Mouse (Mus musculus) embryonic facial prominence, embryonic 15.5 days (tissue): Measurements from ENCODE around the gene Dcxr. TPM values are rescaled to one million over a fixed set of nuclear protein-coding genes. Genes with fewer than 3 reads are reported as not detected.
"Not testable (repeated sequence)": the region's sequence is repeated elsewhere in the genome, so short reads cannot be mapped to it uniquely, and the experiment has no call there.

Source experiments
- ATAC-seq: fragments of 200-750 bp; cut with Nextera tagmentation; 2 replicates; pipeline ENCODE4 v1.8.0; 2017; ENCODE audit warnings: low read depth, moderate TSS enrichment; ENCODE audit not compliant: insufficient number of reproducible peaks, low FRiP score, low TSS enrichment
- H3K27ac ChIP-seq: fragments of 300-500 bp; sonication (generic); replicated peaks from 2 replicates; pipeline ENCODE4 v1.5.1; 2015; ENCODE audit warnings: mild to moderate bottlenecking, inconsistent platforms
- H3K27me3 ChIP-seq: fragments of 300-500 bp; sonication (generic); 2 replicates; pipeline ENCODE4 v1.6.1; 2015; ENCODE audit warnings: inconsistent platforms
- H3K36me3 ChIP-seq: fragments of 300-500 bp; sonication (generic); 2 replicates; pipeline ENCODE4 v1.6.1; 2015; ENCODE audit warnings: mild to moderate bottlenecking, inconsistent platforms
- H3K4me1 ChIP-seq: fragments of 300-500 bp; sonication (generic); 2 replicates; pipeline ENCODE4 v1.6.1; 2015; ENCODE audit warnings: inconsistent platforms
- H3K4me2 ChIP-seq: fragments of 300-500 bp; sonication (generic); replicated peaks from 2 replicates; pipeline ENCODE4 v1.6.1; 2015; ENCODE audit warnings: mild to moderate bottlenecking, inconsistent platforms
- H3K4me3 ChIP-seq: fragments of 300-500 bp; sonication (generic); replicated peaks from 2 replicates; pipeline ENCODE4 v1.5.1; 2015; ENCODE audit warnings: mild to moderate bottlenecking, inconsistent platforms
- H3K9ac ChIP-seq: fragments of 300-500 bp; sonication (generic); 2 replicates; pipeline ENCODE4 v1.6.1; 2015; ENCODE audit warnings: inconsistent platforms
- H3K9me3 ChIP-seq: fragments of 300-500 bp; sonication (generic); replicated peaks from 2 replicates; pipeline ENCODE4 v1.6.1; 2016; ENCODE audit warnings: inconsistent platforms
- WGBS: fragments of 180-500 bp; shearing (Covaris S2); methylation state at CpG from one replicate; pipeline ENCODE4 v1.1.7; 2015; 5-methylcytosine and 5-hydroxymethylcytosine counted together
- polyA plus RNA-seq: library from polyadenylated mRNA; unstranded; fragments of >200 nt; fragmentation: Nextera tagmentation; extraction: Ambion mirVana; gene quantifications from 2 replicates; pipeline ENCODE4 v1.2.1, GENCODE M21; 2015

Dcxr gene
- polyA plus RNA-seq, 1 experiment from 2014 or later = 36.6 TPM

GRCm38 (mm10) chr11:120684086-120684485 is 43.0 kb downstream of the Dcxr start:
- H3K27ac ChIP-seq = no peak overlapping the region; the same call in 1 of the 2 replicates
- peaks cover 10% of the 10 kb centered on the region for H3K4me1 ChIP-seq

GRCm38 (mm10) chr11:120683536-120683935 is 43.5 kb downstream of the Dcxr start:
- Histone ChIP-seq H3K36me3 (peaks cover 41% of the 10 kb centered on the region), H3K4me2 (no peak overlapping the region), H3K4me3 (no peak overlapping the region), H3K9me3 (no peaks in the 10 kb centered on the region), H3K27me3 (no peaks in the 10 kb centered on the region), H3K9ac (no peak overlapping the region), H3K4me1 (peaks cover 10% of the 10 kb centered on the region), H3K27ac (no peak overlapping the region)
- ATAC-seq = no peak
- 94% methylated on average over 3 of the region's 3 CpGs for WGBS

More at GRCm38 (mm10) chr11:120684086-120684485, 43.0 kb downstream of the Dcxr start:
- Histone ChIP-seq H3K4me2 (no peak overlapping the region), H3K4me3 (no peak overlapping the region), H3K9ac (no peak overlapping the region), H3K9me3 (no peaks in the 10 kb centered on the region), H3K27me3 (no peaks in the 10 kb centered on the region), H3K36me3 (peaks cover 44% of the 10 kb centered on the region)
- ATAC-seq = no peak
- 55% methylated on average over 2 of the region's 2 CpGs for WGBS

- Histone ChIP-seq H3K9ac (no peak overlapping the region), H3K36me3 (peaks cover 41% of the 10 kb centered on the region), H3K27ac (no peak overlapping the region), H3K4me1 (peaks cover 10% of the 10 kb centered on the region), H3K27me3 (no peaks in the 10 kb centered on the region), H3K9me3 (no peaks in the 10 kb centered on the region), H3K4me2 (no peak overlapping the region), H3K4me3 (no peak overlapping the region)
- ATAC-seq = no peak
- 94% methylated on average over 5 of the region's 5 CpGs for WGBS
These were observed 44.4 kb downstream of the Dcxr start for GRCm38 (mm10) chr11:120682683-120683082.

GRCm38 (mm10) chr11:120679909-120680308 is 47.2 kb downstream of the Dcxr start:
- Histone ChIP-seq H3K4me3 (no peak overlapping the region), H3K27ac (no peak overlapping the region), H3K4me2 (no peak overlapping the region), H3K27me3 (no peaks in the 10 kb centered on the region), H3K9me3 (no peaks in the 10 kb centered on the region), H3K9ac (no peak overlapping the region), H3K4me1 (peaks cover 3% of the 10 kb centered on the region; the same call in 1 of the 2 replicates), H3K36me3 (peaks cover 43% of the 10 kb centered on the region)
- no peak for ATAC-seq
- 69% methylated on average over 3 of the region's 3 CpGs for WGBS

- Histone ChIP-seq H3K4me3 (no peak overlapping the region), H3K27ac (no peak overlapping the region), H3K9me3 (no peaks in the 10 kb centered on the region), H3K4me2 (no peak overlapping the region), H3K4me1 (peaks cover 16% of the 10 kb centered on the region), H3K36me3 (peaks cover 37% of the 10 kb centered on the region), H3K27me3 (no peaks in the 10 kb centered on the region), H3K9ac (no peak overlapping the region)
- WGBS = 85% methylated on average over 4 of the region's 4 CpGs
- ATAC-seq = no peak
These were observed 50.1 kb downstream of the Dcxr start for GRCm38 (mm10) chr11:120676951-120677350.

- not testable (repeated sequence) for H3K9me3 ChIP-seq, ATAC-seq, H3K9ac ChIP-seq, H3K27me3 ChIP-seq, H3K27ac ChIP-seq, H3K4me2 ChIP-seq, H3K4me3 ChIP-seq
- H3K4me1 ChIP-seq = peaks cover 16% of the 10 kb centered on the region
- H3K36me3 ChIP-seq = peaks cover 28% of the 10 kb centered on the region
- 79% methylated on average over 5 of the region's 5 CpGs for WGBS
These were observed 51.2 kb downstream of the Dcxr start for GRCm38 (mm10) chr11:120675875-120676274.

Other genes with a start within 250 kb of the Dcxr start
- 118 and 126 TPM in 2 replicates for gene Mrpl12, start 242.7 kb downstream of the Dcxr start, polyA plus RNA-seq
- gene Slc25a10, start 235.4 kb downstream of the Dcxr start, polyA plus RNA-seq = 47.3 and 53.6 TPM in 2 replicates
- gene Gcgr, start 196.6 kb downstream of the Dcxr start, polyA plus RNA-seq = 0.60 TPM in 2 replicates
- 235 and 237 TPM in 2 replicates for gene Mcrip1, start 177.6 kb downstream of the Dcxr start, polyA plus RNA-seq
- 1.8 and 2.3 TPM in 2 replicates for gene Ppp1r27, start 176.1 kb downstream of the Dcxr start, polyA plus RNA-seq
- gene P4hb, start 154.0 kb downstream of the Dcxr start, polyA plus RNA-seq = 831 and 838 TPM in 2 replicates
- 593 and 594 TPM in 2 replicates for gene Arhgdia, start 145.7 kb downstream of the Dcxr start, polyA plus RNA-seq
- gene Alyref, start 128.9 kb downstream of the Dcxr start, polyA plus RNA-seq = 420 and 426 TPM in 2 replicates
- gene Anapc11, start 128.9 kb downstream of the Dcxr start, polyA plus RNA-seq = 219 and 224 TPM in 2 replicates
- 1.8 and 1.9 TPM in 2 replicates for gene Npb, start 118.8 kb downstream of the Dcxr start, polyA plus RNA-seq
- 141 TPM in 2 replicates for gene Pcyt2, start 109.3 kb downstream of the Dcxr start, polyA plus RNA-seq
- 34.7 and 35.0 TPM in 2 replicates for gene Sirt7, start 102.0 kb downstream of the Dcxr start, polyA plus RNA-seq
- 36.4 and 38.7 TPM in 2 replicates for gene Mafg, start 93.7 kb downstream of the Dcxr start, polyA plus RNA-seq
- 53.8 and 54.5 TPM in 2 replicates for gene Pycr1, start 83.5 kb downstream of the Dcxr start, polyA plus RNA-seq
- gene Myadml2, start 79.1 kb downstream of the Dcxr start, polyA plus RNA-seq = 1.0 and 1.6 TPM in 2 replicates
- 6.2 and 7.4 TPM in 2 replicates for gene Notum, start 66.1 kb downstream of the Dcxr start, polyA plus RNA-seq
- gene Aspscr1, start 54.3 kb downstream of the Dcxr start, polyA plus RNA-seq = 114 and 120 TPM in 2 replicates
- gene Cenpx, start 13.5 kb downstream of the Dcxr start, polyA plus RNA-seq = 145 and 157 TPM in 2 replicates
- gene Lrrc45, start 13.4 kb downstream of the Dcxr start, polyA plus RNA-seq = 69.7 and 82.2 TPM in 2 replicates
- 64.5 and 75.4 TPM in 2 replicates for gene Rac3, start 5.8 kb downstream of the Dcxr start, polyA plus RNA-seq
- gene Cbr2, start 4.8 kb upstream of the Dcxr start, polyA plus RNA-seq = 193 and 315 TPM in 2 replicates
- 3.8 and 5.9 TPM in 2 replicates for gene Hmga1b, start 35.5 kb upstream of the Dcxr start, polyA plus RNA-seq
- 56.0 and 62.0 TPM in 2 replicates for gene Rfng, start 56.9 kb upstream of the Dcxr start, polyA plus RNA-seq
- 205 and 214 TPM in 2 replicates for gene Gps1, start 57.0 kb upstream of the Dcxr start, polyA plus RNA-seq
- gene Dus1l, start 69.1 kb upstream of the Dcxr start, polyA plus RNA-seq = 61.4 and 64.4 TPM in 2 replicates
- 46.2 and 48.8 TPM in 2 replicates for gene Fasn, start 97.3 kb upstream of the Dcxr start, polyA plus RNA-seq
- gene Ccdc57, start 205.6 kb upstream of the Dcxr start, polyA plus RNA-seq = 6.2 and 7.4 TPM in 2 replicates
- 67.2 and 72.2 TPM in 2 replicates for gene Slc16a3, start 221.2 kb upstream of the Dcxr start, polyA plus RNA-seq